Mouse (Mus musculus) spleen, postnatal 36 days (tissue): ENCODE measurements around the gene Wdtc1.
A peak's percentile ranks its signal among the peaks of the same experiment; 100 is the strongest.

ENCODE experiments used
- DNase-seq, 2 experiments: peaks; one replicate each; pipeline ENCODE4 v3.0.0; 2022; ENCODE audit warnings: low spot score in 2 of 2, mixed read lengths in 1 of 2

The Wdtc1 gene

DNA sequence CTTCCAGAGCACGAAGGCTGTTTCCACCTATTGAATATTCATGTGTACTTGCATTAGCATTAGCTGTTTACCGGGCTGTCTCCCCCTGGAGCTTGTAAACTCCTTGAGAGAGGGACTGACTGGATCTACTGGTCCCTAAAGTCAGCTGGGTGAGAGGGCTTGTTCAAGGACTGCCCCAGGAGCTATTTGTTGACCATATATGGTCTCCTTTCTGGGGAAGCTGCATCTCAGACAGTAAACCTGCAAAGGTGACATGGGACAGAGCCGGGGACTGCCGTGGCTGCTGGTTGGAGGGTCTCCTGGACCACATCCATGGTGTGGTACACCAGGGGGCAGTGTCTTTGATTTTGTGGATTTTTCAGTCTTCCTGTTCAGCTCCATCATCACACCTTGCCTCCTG lies 70.6 kb downstream of the Wdtc1 start:
- DNase-seq, result no peak

DNA sequence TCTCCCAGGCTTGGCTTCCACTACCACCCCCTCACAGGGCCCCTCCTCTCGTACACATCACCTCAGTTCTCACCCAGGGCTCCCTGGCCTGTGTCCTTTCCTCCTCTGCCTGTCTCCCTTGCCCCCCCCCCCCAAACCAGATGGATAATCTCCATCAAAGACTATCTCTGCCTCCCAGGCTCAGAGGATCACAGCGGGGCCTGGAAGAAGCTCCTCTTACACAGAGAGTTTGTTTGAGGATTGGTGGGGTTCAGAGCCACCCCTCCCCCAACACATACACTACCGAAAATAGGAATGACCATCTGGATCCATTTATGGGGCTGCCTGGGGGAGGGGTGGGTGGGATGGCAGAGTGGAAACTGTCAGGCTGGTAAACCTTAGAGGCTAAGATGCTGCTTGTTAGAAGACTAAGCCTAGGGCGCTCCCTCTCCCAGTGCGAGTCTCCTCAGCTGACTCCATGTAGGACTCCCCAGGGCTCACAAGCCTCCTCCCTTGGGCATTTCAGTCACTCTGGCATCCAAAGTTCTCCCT lies 71.3 kb downstream of the Wdtc1 start:
- no peak for DNase-seq

DNA sequence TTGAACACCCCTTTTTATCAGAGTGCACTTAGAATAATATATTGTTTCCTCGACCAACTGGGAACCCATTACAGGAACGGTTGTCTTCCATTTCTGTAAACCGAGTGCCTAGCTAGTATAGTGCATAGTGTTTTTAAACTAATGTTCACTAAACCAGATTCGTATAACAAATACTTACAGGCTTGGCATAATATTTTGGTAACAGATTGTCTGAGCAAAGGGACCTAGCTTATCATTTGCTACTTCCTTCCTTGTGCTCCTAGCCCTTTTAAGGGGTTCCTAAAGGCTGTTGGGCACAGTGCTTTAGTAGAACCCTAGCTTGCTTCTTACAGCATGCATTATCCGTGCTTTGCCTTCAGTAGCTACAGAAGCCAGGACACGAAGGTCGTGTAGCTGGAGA lies 71.8 kb downstream of the Wdtc1 start:
- no peak for DNase-seq

- DNase-seq, result no peak
Measured at GRCm38 (mm10) chr4:133278482-133278881, 74.8 kb downstream of the Wdtc1 start.

GRCm38 (mm10) chr4:133278067-133278466 lies 75.2 kb downstream of the Wdtc1 start:
- DNase-seq, result no peak

DNA sequence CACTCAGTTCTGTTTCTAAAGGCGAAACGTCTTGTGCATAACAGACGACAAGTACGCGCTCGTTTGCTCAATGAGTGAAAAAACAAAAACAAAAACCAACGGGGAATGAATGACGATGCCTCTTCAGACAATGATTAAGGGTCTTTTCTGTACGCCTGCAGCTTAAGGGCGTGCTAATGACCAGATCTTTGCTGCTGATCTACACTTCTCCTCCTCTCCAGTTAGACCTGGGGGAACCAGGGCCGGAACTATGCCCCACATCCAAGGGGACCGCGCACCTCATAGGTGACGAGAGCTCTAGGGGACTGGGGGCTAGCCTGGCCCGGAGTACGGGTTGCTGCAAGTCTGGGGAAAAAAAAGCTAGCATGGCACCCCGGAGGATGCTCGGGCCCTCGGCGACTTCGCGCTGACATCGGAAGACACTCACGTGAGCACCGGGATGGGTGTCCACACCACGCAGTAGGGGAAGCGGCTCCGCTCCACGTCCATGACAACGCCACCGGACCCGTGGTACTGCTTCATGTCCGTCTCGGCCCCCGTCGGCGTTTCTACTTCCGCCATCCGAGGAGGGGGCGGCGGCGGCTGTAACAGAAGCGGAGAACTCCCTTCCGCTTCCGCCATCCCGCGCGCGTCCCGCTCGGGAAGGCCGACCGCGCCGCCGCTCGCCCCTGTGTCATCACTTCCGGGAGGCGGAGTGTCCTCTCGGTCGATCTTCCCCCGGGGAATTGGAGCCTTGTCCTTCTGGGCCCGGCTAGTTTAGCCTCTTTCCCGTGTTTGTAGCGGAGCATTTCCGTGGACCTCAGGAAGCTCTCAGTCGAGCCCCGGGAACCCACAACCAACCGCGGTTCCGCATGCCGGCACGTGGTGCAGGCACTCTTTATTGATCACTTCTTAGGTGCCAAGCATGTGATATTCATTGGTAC lies 75.9 kb downstream of the Wdtc1 start, which contains the start of gene Tmem222:
Gene Tmem222 (minus strand): TSS at position 689 of the 923 bp plus-strand sequence.
- DNase-seq, result peak; percentile 91 to 92

GRCm38 (mm10) chr4:133270929-133271328 lies 82.4 kb downstream of the Wdtc1 start:
- no peak for DNase-seq

GRCm38 (mm10) chr4:133269596-133269995 lies 83.7 kb downstream of the Wdtc1 start:
- no peak for DNase-seq

DNA sequence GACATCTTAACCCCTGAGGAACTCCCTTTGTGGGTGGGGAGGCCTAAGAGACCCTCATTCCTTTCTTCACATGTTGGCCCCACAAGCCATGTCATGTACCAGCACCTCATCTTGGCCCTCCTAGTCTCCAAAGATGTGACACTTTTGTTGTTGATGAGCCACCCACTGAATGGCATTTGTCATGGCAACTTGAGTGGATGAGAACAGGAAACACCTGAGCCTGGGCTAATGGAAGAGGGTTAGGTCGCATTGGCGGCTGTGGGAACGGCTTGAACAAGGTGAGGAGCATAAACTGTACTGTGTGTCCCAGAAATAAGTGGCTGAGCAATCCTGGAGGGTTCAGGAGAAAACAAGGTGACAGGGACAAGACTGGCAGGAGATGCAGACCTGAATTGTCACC lies 84.3 kb downstream of the Wdtc1 start:
- no peak for DNase-seq

DNA sequence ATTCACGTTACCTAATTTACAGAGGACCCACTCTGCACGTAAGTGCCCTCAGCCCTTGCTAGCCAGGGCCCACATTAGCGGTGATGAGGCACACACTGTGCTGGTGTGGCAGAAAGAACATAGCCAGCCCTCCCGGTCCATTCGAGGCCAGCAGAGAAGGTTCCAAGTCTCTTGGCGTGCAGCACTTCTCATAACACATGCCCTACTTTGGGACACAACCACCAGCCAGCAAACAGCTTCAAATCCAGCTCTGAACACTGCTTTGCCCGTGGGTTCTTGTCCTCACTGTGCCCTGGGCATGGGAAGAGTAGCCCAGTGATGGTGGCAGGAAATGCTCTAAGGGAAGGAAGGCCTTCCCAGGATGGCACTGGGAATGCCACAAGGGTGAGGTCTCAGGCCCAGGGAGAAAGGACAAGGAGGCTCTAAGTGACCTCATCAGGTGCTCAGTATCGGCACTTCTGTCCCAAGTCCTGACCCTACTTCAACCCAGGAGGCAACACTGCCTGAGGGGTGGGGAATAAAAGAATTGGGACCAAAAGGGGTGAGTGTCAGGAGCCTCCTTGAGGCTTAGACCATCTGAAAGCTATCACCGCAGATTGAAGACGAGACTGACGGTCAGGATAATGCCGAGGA lies 86.9 kb downstream of the Wdtc1 start:
- DNase-seq, result no peak

- DNase-seq, result no peak
Measured at GRCm38 (mm10) chr4:133265759-133266158, 87.5 kb downstream of the Wdtc1 start.

- no peak for DNase-seq
Measured at GRCm38 (mm10) chr4:133265297-133265696, 88.0 kb downstream of the Wdtc1 start.

- no peak for DNase-seq
Measured at GRCm38 (mm10) chr4:133264559-133264958, 88.7 kb downstream of the Wdtc1 start.

DNA sequence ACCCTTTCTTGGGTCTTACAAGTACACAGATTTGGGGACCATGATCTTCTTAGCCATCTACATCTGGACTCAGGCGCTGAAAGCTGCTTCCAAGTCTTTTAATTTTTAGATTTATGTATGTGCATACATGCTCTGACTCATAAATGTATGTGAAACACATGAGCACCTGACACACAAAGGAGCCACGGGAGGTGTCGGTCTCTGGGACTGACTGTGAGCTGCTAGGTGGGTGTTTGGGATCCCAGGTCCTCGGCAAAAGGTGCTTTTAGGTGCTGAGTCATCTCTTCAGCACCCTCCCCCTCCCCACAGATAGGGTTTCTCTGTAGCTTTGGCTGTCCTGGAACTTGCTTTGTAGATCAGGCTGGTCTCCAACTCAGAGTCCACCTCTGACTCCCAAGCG lies 89.5 kb downstream of the Wdtc1 start:
- DNase-seq, result no peak

GRCm38 (mm10) chr4:133262882-133263281 lies 90.4 kb downstream of the Wdtc1 start, which contains the start of gene Sytl1:
Sytl1 (minus strand) TSS chr4:133263113.
- DNase-seq, result no peak

GRCm38 (mm10) chr4:133262375-133262765 lies 90.9 kb downstream of the Wdtc1 start:
- no peak for DNase-seq

GRCm38 (mm10) chr4:133261641-133262374 lies 91.5 kb downstream of the Wdtc1 start:
- DNase-seq, result peak; percentile 32 to 34

GRCm38 (mm10) chr4:133257798-133258408 lies 95.4 kb downstream of the Wdtc1 start:
- no peak for DNase-seq

- no peak for DNase-seq
Measured at GRCm38 (mm10) chr4:133257230-133257629, 96.1 kb downstream of the Wdtc1 start.

DNA sequence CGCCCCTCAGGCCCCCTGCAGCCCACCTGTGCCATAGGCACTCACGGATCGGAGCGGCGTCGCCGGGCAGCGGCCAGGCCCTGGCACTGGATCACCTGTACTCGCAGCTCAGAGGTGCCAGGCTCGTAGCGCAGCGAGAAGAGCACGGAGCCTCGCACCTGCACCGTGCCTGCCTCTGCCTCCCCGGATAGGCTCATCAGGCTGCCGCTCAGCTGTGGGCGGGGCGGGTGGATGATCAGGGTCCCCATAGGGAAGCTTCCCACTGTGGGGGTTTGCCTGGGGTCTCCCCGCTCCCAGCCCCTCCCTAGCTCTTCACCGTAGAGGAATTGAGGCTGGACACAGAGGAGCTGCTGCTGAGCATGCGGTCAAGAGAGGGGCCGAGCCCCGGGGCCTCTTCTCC lies 96.5 kb downstream of the Wdtc1 start:
- no peak for DNase-seq

DNA sequence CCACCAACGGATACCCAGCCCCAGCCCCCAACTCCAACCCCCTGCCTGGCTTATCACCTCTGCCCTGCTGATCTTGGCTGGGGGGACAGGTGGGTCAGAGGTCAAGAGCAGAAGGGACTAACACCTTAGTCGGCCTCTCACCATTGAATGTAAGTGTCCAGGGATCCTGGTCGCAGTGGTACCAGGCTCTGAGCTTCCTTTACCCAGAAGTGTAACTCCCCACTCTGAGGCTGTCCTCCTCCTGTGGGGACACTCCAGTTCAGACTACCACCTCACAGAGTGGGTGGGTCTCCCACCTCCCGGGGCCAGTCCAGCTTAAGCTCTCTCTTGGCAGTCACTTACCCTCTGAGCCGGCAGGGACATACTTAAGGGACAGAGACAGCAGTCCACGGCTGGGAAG lies 97.9 kb downstream of the Wdtc1 start:
- no peak for DNase-seq

GRCm38 (mm10) chr4:133253412-133253811 lies 99.9 kb downstream of the Wdtc1 start:
- no peak for DNase-seq
